Mouse (Mus musculus): ENCODE results near the gene Gm20683. TPM values are rescaled to one million over a fixed set of nuclear protein-coding genes. Genes with fewer than 3 reads are reported as not detected.
A peak's percentile ranks its signal among the peaks of the same experiment; 100 is the strongest.

Gm20683 gene
- polyA plus RNA-seq, 1 experiment from 2014 or later: 0.95 TPM

DNA sequence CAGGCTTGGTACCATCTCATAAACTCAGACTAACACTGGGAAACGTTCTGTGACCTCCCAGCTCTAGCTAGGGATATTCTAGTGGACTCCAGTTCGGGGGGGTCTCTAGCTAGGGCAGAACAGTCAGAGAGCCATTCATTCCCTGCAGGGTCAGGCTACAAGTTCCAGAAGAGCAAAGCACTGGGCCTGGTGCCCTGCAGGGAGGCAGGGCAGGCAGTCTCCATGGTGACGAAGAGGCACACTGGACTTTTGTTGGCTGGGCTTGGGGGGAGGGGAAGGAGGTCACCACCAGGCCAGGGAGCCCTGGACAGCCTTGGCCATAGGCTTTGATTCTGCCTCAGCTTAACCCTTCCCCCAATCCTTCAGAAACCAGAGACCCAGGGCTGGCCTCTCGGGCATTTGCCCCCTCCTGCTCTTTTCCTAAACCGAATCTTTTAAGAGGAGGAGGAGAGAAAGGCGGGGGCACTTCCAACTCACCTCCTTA, 45.9 kb downstream of the Gm20683 start, which contains the start of gene AC134908.4:
AC134908.4 (minus strand) TSS at position 51 of the 484 bp plus-strand sequence.
- WGBS: 6% methylated on average over 6 of the region's 6 CpGs
- DNase-seq (ENCODE audit: low spot score): peak; percentile 69
- H3K4me1 ChIP-seq (ENCODE audit: control insufficient read depth, insufficient read depth, low read length): peaks cover 35% of the 10 kb centered on the region
- peak within 1 kb of the TSS; percentile 76 for H3K4me3 ChIP-seq (ENCODE audit: low read depth, low read length)
- H3K9me3 ChIP-seq (ENCODE audit: control insufficient read depth, low read length): no peaks in the 10 kb centered on the region
- peak within 1 kb of the TSS; percentile 57 for H3K27ac ChIP-seq (replicated peaks; ENCODE audit: low read depth, low read length)
- H3K27me3 ChIP-seq (ENCODE audit: control insufficient read depth, insufficient read depth, low read length): no peaks in the 10 kb centered on the region
- peak within 1 kb of the TSS; percentile 79 for H3K9ac ChIP-seq (ENCODE audit: low read length)
- no peaks in the 10 kb centered on the region for H3K36me3 ChIP-seq (ENCODE audit: control insufficient read depth, insufficient read depth, low read length)
- H3K4me2 ChIP-seq (ENCODE audit: low read depth, severe bottlenecking): peak within 1 kb of the TSS; percentile 99
- ATAC-seq (ENCODE audit: insufficient number of reproducible peaks, low FRiP score, low TSS enrichment, low read depth): peak; percentile 3; the same call in 1 of the 2 replicates

DNA sequence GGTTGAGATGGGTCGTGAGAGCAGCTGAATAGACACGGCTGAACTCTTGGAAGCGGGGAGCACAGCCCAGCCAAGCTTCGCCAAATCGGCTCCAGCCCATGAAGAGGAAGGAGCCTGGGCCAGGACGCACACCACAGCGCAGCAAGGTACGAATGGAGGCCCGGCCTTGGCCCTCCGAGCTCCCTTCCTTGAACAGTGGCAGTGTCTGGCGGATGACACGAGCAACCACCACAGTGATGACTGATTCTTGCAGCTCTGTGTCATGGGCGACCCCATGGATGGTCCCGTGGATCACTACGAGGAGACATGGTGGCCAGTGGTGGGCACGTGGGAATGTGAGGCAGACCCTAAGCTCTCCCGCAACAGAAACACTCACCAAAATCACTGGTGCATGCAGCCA, 46.6 kb downstream of the Gm20683 start:
- Histone ChIP-seq H3K36me3 (ENCODE audit: control insufficient read depth, insufficient read depth, low read length) (no peaks in the 10 kb centered on the region), H3K27ac (replicated peaks; ENCODE audit: low read depth, low read length) (no peak overlapping the region), H3K4me3 (ENCODE audit: low read depth, low read length) (no peak overlapping the region), H3K9ac (ENCODE audit: low read length) (no peak overlapping the region), H3K9me3 (ENCODE audit: control insufficient read depth, low read length) (no peaks in the 10 kb centered on the region), H3K4me2 (ENCODE audit: low read depth, severe bottlenecking) (peak overlapping the region; percentile 99; the same call in 1 of the 2 replicates), H3K4me1 (ENCODE audit: control insufficient read depth, insufficient read depth, low read length) (peaks cover 35% of the 10 kb centered on the region), H3K27me3 (ENCODE audit: control insufficient read depth, insufficient read depth, low read length) (no peaks in the 10 kb centered on the region)
- WGBS: 87% methylated on average over 17 of the region's 17 CpGs
- DNase-seq (ENCODE audit: low spot score): no peak
- no peak for ATAC-seq (ENCODE audit: insufficient number of reproducible peaks, low FRiP score, low TSS enrichment, low read depth)

DNA sequence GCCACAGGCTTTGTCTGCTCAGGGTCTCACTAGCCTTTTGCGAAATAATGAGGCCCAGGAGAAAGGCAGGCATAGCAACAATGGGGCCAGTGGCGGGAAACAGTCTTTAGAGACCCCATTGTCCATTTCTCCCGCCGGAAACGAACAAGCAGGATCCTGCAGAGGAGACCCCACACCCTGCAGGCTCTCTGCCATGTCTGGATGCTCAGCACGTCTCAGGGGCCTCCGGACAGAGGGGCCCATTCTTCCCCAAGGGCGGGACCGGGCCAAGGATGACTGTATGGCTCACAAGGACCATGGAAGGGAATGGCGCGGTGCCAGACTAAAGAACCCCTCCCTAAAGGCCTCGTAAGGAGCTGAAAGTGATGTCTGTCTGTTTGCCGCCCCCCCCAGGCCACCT, 47.4 kb downstream of the Gm20683 start:
- H3K27me3 ChIP-seq (ENCODE audit: control insufficient read depth, insufficient read depth, low read length): no peaks in the 10 kb centered on the region
- peaks cover 35% of the 10 kb centered on the region for H3K4me1 ChIP-seq (ENCODE audit: control insufficient read depth, insufficient read depth, low read length)
- WGBS: 86% methylated on average over 13 of the region's 13 CpGs
- ATAC-seq (ENCODE audit: insufficient number of reproducible peaks, low FRiP score, low TSS enrichment, low read depth): no peak
- H3K4me3 ChIP-seq (ENCODE audit: low read depth, low read length): no peak overlapping the region
- no peak overlapping the region for H3K27ac ChIP-seq (replicated peaks; ENCODE audit: low read depth, low read length)
- H3K36me3 ChIP-seq (ENCODE audit: control insufficient read depth, insufficient read depth, low read length): 0 out of 2 replicates have a peak, but pooled peaks cover 3% of the 10 kb centered on the region
- no peaks in the 10 kb centered on the region for H3K9me3 ChIP-seq (ENCODE audit: control insufficient read depth, low read length)
- DNase-seq (ENCODE audit: low spot score): no peak
- H3K9ac ChIP-seq (ENCODE audit: low read length): no peak overlapping the region
- no peak overlapping the region for H3K4me2 ChIP-seq (ENCODE audit: low read depth, severe bottlenecking)

DNA sequence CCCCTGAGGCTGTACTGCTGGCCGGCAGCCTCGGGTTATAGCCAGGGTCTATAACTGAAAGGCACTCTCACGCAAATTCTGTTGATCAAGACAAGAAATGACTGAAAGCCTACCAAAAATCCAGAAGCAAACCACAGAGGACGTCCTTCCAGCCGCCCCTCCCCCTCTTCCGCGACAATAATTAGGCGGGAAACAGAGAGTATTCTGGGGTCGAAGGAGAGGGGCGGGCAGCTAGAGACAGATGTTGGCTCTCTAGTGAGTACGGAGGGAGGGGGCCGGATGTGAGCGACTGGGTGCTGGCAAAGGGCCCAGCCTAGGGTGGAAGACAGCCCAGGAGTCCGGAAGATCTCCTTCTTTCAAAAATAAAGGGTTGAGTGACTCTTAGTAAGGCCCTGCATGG, 48.9 kb downstream of the Gm20683 start, which contains the start of gene Fam173a:
Fam173a (minus strand) TSS at position 287 of the 400 bp plus-strand sequence.
- peak within 1 kb of the TSS; percentile 71 for H3K9ac ChIP-seq (ENCODE audit: low read length)
- peak within 1 kb of the TSS; percentile 90 for H3K4me2 ChIP-seq (ENCODE audit: low read depth, severe bottlenecking)
- ATAC-seq (ENCODE audit: insufficient number of reproducible peaks, low FRiP score, low TSS enrichment, low read depth) (no peak), DNase-seq (ENCODE audit: low spot score) (peak; percentile 76)
- WGBS: under 1% methylated on average over 14 of the region's 14 CpGs
- H3K4me1 ChIP-seq (ENCODE audit: control insufficient read depth, insufficient read depth, low read length): peaks cover 34% of the 10 kb centered on the region
- H3K27ac ChIP-seq (replicated peaks; ENCODE audit: low read depth, low read length): peak within 1 kb of the TSS; percentile 79
- H3K4me3 ChIP-seq (ENCODE audit: low read depth, low read length): peak within 1 kb of the TSS; percentile 66
- no peaks in the 10 kb centered on the region for H3K9me3 ChIP-seq (ENCODE audit: control insufficient read depth, low read length)
- H3K27me3 ChIP-seq (ENCODE audit: control insufficient read depth, insufficient read depth, low read length): no peaks in the 10 kb centered on the region
- 0 out of 2 replicates have a peak, but pooled peaks cover 10% of the 10 kb centered on the region for H3K36me3 ChIP-seq (ENCODE audit: control insufficient read depth, insufficient read depth, low read length)

DNA sequence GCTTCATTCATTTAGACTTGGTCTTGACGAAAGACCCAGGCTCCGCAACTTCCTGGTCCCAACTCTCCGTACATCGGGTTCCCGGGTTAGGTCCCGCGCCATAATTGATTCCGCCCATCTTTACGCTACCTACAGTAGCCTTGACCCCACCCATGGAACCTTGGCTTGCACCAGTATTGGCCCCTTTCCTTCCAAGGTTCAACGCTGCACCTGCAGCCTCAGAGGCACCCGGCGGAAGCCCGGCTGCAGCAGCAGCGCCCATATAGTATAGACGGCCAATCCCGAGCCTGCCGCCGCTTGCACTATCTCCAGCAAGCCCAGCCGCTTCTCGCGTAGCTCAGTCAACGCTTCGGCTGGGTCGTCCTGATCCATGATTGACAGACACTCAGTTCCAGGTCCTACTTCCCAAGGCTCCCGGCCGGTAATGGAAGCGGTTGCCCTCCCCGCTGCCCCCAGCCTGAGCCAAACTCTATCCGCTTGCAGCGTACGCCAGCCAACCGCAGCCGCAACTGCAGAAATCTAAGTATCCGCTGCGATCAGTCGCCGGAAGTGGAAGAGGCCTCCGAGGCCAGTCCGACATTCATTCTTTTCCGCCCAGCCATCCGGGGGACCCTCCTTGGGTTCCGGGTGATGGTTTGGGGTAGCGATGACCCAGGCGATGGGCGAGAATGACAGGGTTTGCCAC, 49.6 kb downstream of the Gm20683 start:
- no peaks in the 10 kb centered on the region for H3K9me3 ChIP-seq (ENCODE audit: control insufficient read depth, low read length)
- WGBS: under 1% methylated on average over 45 of the region's 45 CpGs
- 0 out of 2 replicates have a peak, but pooled peaks cover 11% of the 10 kb centered on the region for H3K36me3 ChIP-seq (ENCODE audit: control insufficient read depth, insufficient read depth, low read length)
- H3K4me2 ChIP-seq (ENCODE audit: low read depth, severe bottlenecking): peak overlapping the region; percentile 90
- peak; percentile 26 for ATAC-seq (ENCODE audit: insufficient number of reproducible peaks, low FRiP score, low TSS enrichment, low read depth)
- H3K27me3 ChIP-seq (ENCODE audit: control insufficient read depth, insufficient read depth, low read length): no peaks in the 10 kb centered on the region
- H3K27ac ChIP-seq (replicated peaks; ENCODE audit: low read depth, low read length): peak overlapping the region; percentile 79
- peak; percentile 91 for DNase-seq (ENCODE audit: low spot score)
- peaks cover 30% of the 10 kb centered on the region for H3K4me1 ChIP-seq (ENCODE audit: control insufficient read depth, insufficient read depth, low read length)
- peak overlapping the region; percentile 66 for H3K4me3 ChIP-seq (ENCODE audit: low read depth, low read length)
- H3K9ac ChIP-seq (ENCODE audit: low read length): peak overlapping the region; percentile 71

DNA sequence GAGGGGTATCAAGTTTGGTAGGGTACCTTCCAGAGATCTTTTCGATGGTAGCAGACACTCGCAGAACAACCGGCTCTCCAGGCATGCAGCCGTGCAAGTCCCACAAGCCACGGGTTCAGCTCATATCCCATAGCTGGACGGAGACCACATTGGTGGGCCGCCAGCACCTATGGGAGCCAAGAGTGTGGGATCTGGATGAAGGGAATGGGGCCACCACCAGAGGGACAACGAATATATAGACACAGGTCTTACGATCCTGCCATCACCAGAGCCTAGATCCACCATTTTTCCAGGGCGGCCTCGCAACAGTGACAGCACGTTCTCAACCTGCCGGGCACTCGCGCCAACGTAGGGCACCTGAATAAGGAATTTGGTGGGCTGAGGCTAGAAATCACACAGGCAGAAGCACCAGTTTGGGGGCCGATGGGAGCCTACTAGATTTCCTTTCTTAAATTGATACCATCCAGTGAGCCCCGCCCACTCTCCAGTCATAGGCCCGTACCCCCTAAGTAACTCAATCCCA, 50.2 kb downstream of the Gm20683 start:
- ATAC-seq (ENCODE audit: insufficient number of reproducible peaks, low FRiP score, low TSS enrichment, low read depth): peak; percentile 1; the same call in 1 of the 2 replicates
- 0 out of 2 replicates have a peak, but pooled peaks cover 11% of the 10 kb centered on the region for H3K36me3 ChIP-seq (ENCODE audit: control insufficient read depth, insufficient read depth, low read length)
- DNase-seq (ENCODE audit: low spot score): no peak

DNA sequence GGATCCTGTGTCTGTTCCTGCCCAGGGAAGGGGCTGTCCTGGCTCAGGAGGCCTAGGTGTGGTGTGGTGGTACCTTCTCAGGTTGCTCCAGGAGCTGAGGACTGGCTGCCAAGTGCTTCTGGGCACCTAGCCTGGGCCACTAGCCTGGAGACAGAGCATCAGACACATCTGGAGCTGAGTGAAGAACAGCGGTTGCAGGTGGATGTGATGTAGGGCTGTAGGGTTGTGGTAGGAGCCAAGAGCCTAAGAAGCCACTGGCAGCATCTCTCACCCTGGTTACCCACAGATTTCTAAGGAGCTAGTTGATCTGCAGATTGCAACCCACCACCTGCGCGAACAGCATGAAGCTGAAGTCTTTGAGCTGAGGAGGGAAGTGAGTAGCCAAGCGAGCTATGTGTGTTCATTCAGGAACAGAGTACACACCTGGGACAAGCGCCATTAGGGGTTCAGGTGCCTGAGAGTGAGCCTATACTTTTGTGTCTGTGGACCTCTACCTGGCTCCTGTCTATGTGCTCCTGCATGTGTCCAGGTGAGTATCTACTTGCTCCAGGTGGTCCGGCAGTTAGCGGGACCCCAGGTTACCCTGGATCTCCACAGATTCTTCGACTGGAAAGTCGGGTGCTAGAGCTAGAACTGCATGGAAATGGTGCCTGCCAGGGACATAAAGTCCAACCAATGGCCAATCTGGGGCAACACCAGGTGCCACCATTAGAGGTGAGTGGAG, 54.6 kb downstream of the Gm20683 start:
- H3K4me1 ChIP-seq (ENCODE audit: control insufficient read depth, insufficient read depth, low read length): peaks cover 27% of the 10 kb centered on the region
- WGBS: 92% methylated on average over 9 of the region's 9 CpGs
- no peak overlapping the region for H3K9ac ChIP-seq (ENCODE audit: low read length)
- H3K4me3 ChIP-seq (ENCODE audit: low read depth, low read length): no peak overlapping the region
- H3K36me3 ChIP-seq (ENCODE audit: control insufficient read depth, insufficient read depth, low read length): peaks cover 27% of the 10 kb centered on the region
- H3K27me3 ChIP-seq (ENCODE audit: control insufficient read depth, insufficient read depth, low read length): no peaks in the 10 kb centered on the region
- H3K9me3 ChIP-seq (ENCODE audit: control insufficient read depth, low read length): no peaks in the 10 kb centered on the region
- no peak for DNase-seq (ENCODE audit: low spot score)
- no peak overlapping the region for H3K27ac ChIP-seq (replicated peaks; ENCODE audit: low read depth, low read length)
- no peak overlapping the region; the same call in 1 of the 2 replicates for H3K4me2 ChIP-seq (ENCODE audit: low read depth, severe bottlenecking)
- no peak for ATAC-seq (ENCODE audit: insufficient number of reproducible peaks, low FRiP score, low TSS enrichment, low read depth)

More for the DNA sequence above, 50.2 kb downstream of the Gm20683 start:
- H3K4me1 ChIP-seq (ENCODE audit: control insufficient read depth, insufficient read depth, low read length): peaks cover 30% of the 10 kb centered on the region
- H3K27me3 ChIP-seq (ENCODE audit: control insufficient read depth, insufficient read depth, low read length): no peaks in the 10 kb centered on the region
- 32% methylated on average over 19 of the region's 19 CpGs for WGBS
- peak overlapping the region; percentile 71 for H3K9ac ChIP-seq (ENCODE audit: low read length)
- peak overlapping the region; percentile 66 for H3K4me3 ChIP-seq (ENCODE audit: low read depth, low read length)
- no peaks in the 10 kb centered on the region for H3K9me3 ChIP-seq (ENCODE audit: control insufficient read depth, low read length)
- H3K4me2 ChIP-seq (ENCODE audit: low read depth, severe bottlenecking): peak overlapping the region; percentile 90
- peak overlapping the region; percentile 79 for H3K27ac ChIP-seq (replicated peaks; ENCODE audit: low read depth, low read length)

DNA sequence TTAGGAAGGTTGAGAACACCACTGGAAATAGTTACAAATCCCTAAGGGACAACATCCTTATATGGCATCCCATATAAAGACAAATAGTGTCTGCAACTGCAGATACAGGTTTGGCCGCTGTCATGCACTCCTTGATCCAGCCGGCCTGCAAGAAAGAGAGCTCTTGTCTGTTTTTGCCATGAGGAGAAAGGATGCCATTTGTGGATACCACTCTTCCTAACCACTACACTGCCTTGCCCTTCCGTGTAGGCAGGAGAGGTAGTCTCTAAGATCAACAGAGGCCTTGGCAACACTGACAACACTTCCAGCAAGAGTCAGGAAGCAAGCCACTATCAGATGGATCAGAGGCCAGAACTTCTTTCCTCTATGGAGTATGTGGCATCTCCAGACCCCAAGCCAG, 55.3 kb downstream of the Gm20683 start, which contains the start of gene Ccdc78:
Ccdc78 (plus strand) TSS at position 301 of the 400 bp plus-strand sequence.
- WGBS: 86% methylated on average over 3 of the region's 3 CpGs
- Histone ChIP-seq H3K36me3 (ENCODE audit: control insufficient read depth, insufficient read depth, low read length) (peaks cover 29% of the 10 kb centered on the region), H3K4me2 (ENCODE audit: low read depth, severe bottlenecking) (peak within 1 kb of the TSS; percentile 85), H3K27ac (replicated peaks; ENCODE audit: low read depth, low read length) (peak within 1 kb of the TSS; percentile 87), H3K9me3 (ENCODE audit: control insufficient read depth, low read length) (no peaks in the 10 kb centered on the region), H3K27me3 (ENCODE audit: control insufficient read depth, insufficient read depth, low read length) (no peaks in the 10 kb centered on the region), H3K4me1 (ENCODE audit: control insufficient read depth, insufficient read depth, low read length) (peaks cover 24% of the 10 kb centered on the region), H3K9ac (ENCODE audit: low read length) (peak within 1 kb of the TSS; percentile 64), H3K4me3 (ENCODE audit: low read depth, low read length) (peak within 1 kb of the TSS; percentile 76)
- DNase-seq (ENCODE audit: low spot score) (no peak), ATAC-seq (ENCODE audit: insufficient number of reproducible peaks, low FRiP score, low TSS enrichment, low read depth) (no peak)
